Mouse (Mus musculus): ENCODE data around the gene Prss48. TPM values are rescaled to one million over a fixed set of nuclear protein-coding genes. Genes with fewer than 3 reads are reported as not detected.

Prss48 gene
- polyA plus RNA-seq (2015; fragmentation: Nextera tagmentation; extraction: Ambion mirVana) = not detected in 2 replicates

GRCm38 (mm10) chr3:86002423-86002822 is at the start of gene Prss48:
Prss48 (minus strand) TSS chr3:86002491.
- no peak within 1 kb of the TSS for H3K9ac ChIP-seq
- H3K4me3 ChIP-seq = no peak within 1 kb of the TSS
- no peaks in the 10 kb centered on the region for H3K9me3 ChIP-seq (replicated peaks)
- no peak within 1 kb of the TSS for H3K27ac ChIP-seq
- H3K4me1 ChIP-seq (replicated peaks) = no peaks in the 10 kb centered on the region
- no peaks in the 10 kb centered on the region for H3K36me3 ChIP-seq
- no peak within 1 kb of the TSS for H3K4me2 ChIP-seq
- no peaks in the 10 kb centered on the region for H3K27me3 ChIP-seq
- ATAC-seq (replicated peaks; ENCODE audit: insufficient number of reproducible peaks, insufficient read depth, low FRiP score, low read depth) = no peak
- WGBS = 75% methylated on average over 17 of the region's 17 CpGs

- no peak overlapping the region for H3K9ac ChIP-seq
- no peak overlapping the region for H3K27ac ChIP-seq
- 0 out of 2 replicates have a peak, but pooled peaks cover 4% of the 10 kb centered on the region for H3K9me3 ChIP-seq (replicated peaks)
- 78% methylated on average over 2 of the region's 2 CpGs for WGBS
- no peak overlapping the region for H3K4me2 ChIP-seq
- H3K27me3 ChIP-seq = no peaks in the 10 kb centered on the region
- H3K4me1 ChIP-seq (replicated peaks) = no peaks in the 10 kb centered on the region
- peaks cover 16% of the 10 kb centered on the region for H3K36me3 ChIP-seq
- no peak for ATAC-seq (replicated peaks; ENCODE audit: insufficient number of reproducible peaks, insufficient read depth, low FRiP score, low read depth)
- H3K4me3 ChIP-seq = no peak overlapping the region
Observed at GRCm38 (mm10) chr3:86049041-86049440, 46.8 kb upstream of the Prss48 start.

GRCm38 (mm10) chr3:86047686-86048408 is 45.6 kb upstream of the Prss48 start:
- no peak for ATAC-seq (replicated peaks; ENCODE audit: insufficient number of reproducible peaks, insufficient read depth, low FRiP score, low read depth)
- Histone ChIP-seq H3K9me3 (replicated peaks) (0 out of 2 replicates have a peak, but pooled peaks cover 4% of the 10 kb centered on the region), H3K9ac (no peak overlapping the region), H3K4me1 (replicated peaks) (no peaks in the 10 kb centered on the region), H3K27ac (no peak overlapping the region), H3K4me3 (no peak overlapping the region), H3K36me3 (peaks cover 21% of the 10 kb centered on the region), H3K4me2 (no peak overlapping the region), H3K27me3 (no peaks in the 10 kb centered on the region)
- 93% methylated on average over 9 of the region's 9 CpGs for WGBS

- H3K4me1 ChIP-seq (replicated peaks) = peaks cover 15% of the 10 kb centered on the region
- peaks cover 6% of the 10 kb centered on the region for H3K36me3 ChIP-seq
- H3K4me3 ChIP-seq = peak overlapping the region; percentile 33
- WGBS = 42% methylated on average over 14 of the region's 14 CpGs
- H3K4me2 ChIP-seq = peak overlapping the region; percentile 44
- H3K27ac ChIP-seq = peak overlapping the region; percentile 71
- peak; percentile 60; the same call in 1 of the 2 replicates for ATAC-seq (replicated peaks; ENCODE audit: insufficient number of reproducible peaks, insufficient read depth, low FRiP score, low read depth)
- H3K9ac ChIP-seq = peak overlapping the region; percentile 33; the same call in 1 of the 2 replicates
- no peaks in the 10 kb centered on the region for H3K27me3 ChIP-seq
- H3K9me3 ChIP-seq (replicated peaks) = no peaks in the 10 kb centered on the region
Observed at GRCm38 (mm10) chr3:86040286-86041201, 38.3 kb upstream of the Prss48 start.

GRCm38 (mm10) chr3:86038648-86039047 is 36.4 kb upstream of the Prss48 start:
- peaks cover 17% of the 10 kb centered on the region for H3K4me1 ChIP-seq (replicated peaks)
- peak overlapping the region; percentile 29; the same call in 1 of the 2 replicates for H3K4me2 ChIP-seq
- no peaks in the 10 kb centered on the region for H3K9me3 ChIP-seq (replicated peaks)
- H3K4me3 ChIP-seq = 0 out of 2 replicates have a peak overlapping the region, but pooled peaks have one; percentile 19
- WGBS = 24% methylated on average over 3 of the region's 3 CpGs
- H3K36me3 ChIP-seq = peaks cover 6% of the 10 kb centered on the region
- ATAC-seq (replicated peaks; ENCODE audit: insufficient number of reproducible peaks, insufficient read depth, low FRiP score, low read depth) = 0 out of 2 replicates have a peak, but pooled peaks have one; percentile 36
- no peaks in the 10 kb centered on the region for H3K27me3 ChIP-seq
- peak overlapping the region; percentile 83 for H3K27ac ChIP-seq
- no peak overlapping the region for H3K9ac ChIP-seq

GRCm38 (mm10) chr3:86037926-86038484 is 35.7 kb upstream of the Prss48 start:
- Histone ChIP-seq H3K9ac (no peak overlapping the region), H3K4me2 (no peak overlapping the region), H3K27me3 (no peaks in the 10 kb centered on the region), H3K4me3 (no peak overlapping the region), H3K36me3 (peaks cover 3% of the 10 kb centered on the region), H3K4me1 (replicated peaks) (peaks cover 18% of the 10 kb centered on the region), H3K27ac (peak overlapping the region; percentile 83; the same call in 1 of the 2 replicates), H3K9me3 (replicated peaks) (no peaks in the 10 kb centered on the region)
- ATAC-seq (replicated peaks; ENCODE audit: insufficient number of reproducible peaks, insufficient read depth, low FRiP score, low read depth) = no peak
- 79% methylated on average over 9 of the region's 9 CpGs for WGBS

GRCm38 (mm10) chr3:86033455-86034090 is 31.3 kb upstream of the Prss48 start:
- H3K4me1 ChIP-seq (replicated peaks) = peaks cover 12% of the 10 kb centered on the region
- H3K27me3 ChIP-seq = no peaks in the 10 kb centered on the region
- no peak for ATAC-seq (replicated peaks; ENCODE audit: insufficient number of reproducible peaks, insufficient read depth, low FRiP score, low read depth)
- H3K36me3 ChIP-seq = no peaks in the 10 kb centered on the region
- H3K4me2 ChIP-seq = no peak overlapping the region
- 67% methylated on average over 9 of the region's 9 CpGs for WGBS
- no peak overlapping the region for H3K4me3 ChIP-seq
- no peaks in the 10 kb centered on the region for H3K9me3 ChIP-seq (replicated peaks)
- no peak overlapping the region for H3K27ac ChIP-seq
- H3K9ac ChIP-seq = no peak overlapping the region

GRCm38 (mm10) chr3:86030566-86030965 is 28.3 kb upstream of the Prss48 start:
- no peak for ATAC-seq (replicated peaks; ENCODE audit: insufficient number of reproducible peaks, insufficient read depth, low FRiP score, low read depth)
- Histone ChIP-seq H3K27ac (no peak overlapping the region), H3K27me3 (no peaks in the 10 kb centered on the region), H3K9me3 (replicated peaks) (no peaks in the 10 kb centered on the region), H3K4me3 (no peak overlapping the region), H3K4me2 (no peak overlapping the region), H3K9ac (no peak overlapping the region), H3K36me3 (no peaks in the 10 kb centered on the region), H3K4me1 (replicated peaks) (peaks cover 7% of the 10 kb centered on the region)
- 40% methylated on average over 4 of the region's 4 CpGs for WGBS

- H3K36me3 ChIP-seq = no peaks in the 10 kb centered on the region
- H3K4me3 ChIP-seq = no peak overlapping the region
- no peak overlapping the region for H3K27ac ChIP-seq
- H3K27me3 ChIP-seq = no peaks in the 10 kb centered on the region
- WGBS = 51% methylated on average over 15 of the region's 15 CpGs
- no peak overlapping the region for H3K9ac ChIP-seq
- no peak overlapping the region for H3K4me2 ChIP-seq
- no peaks in the 10 kb centered on the region for H3K9me3 ChIP-seq (replicated peaks)
- no peak for ATAC-seq (replicated peaks; ENCODE audit: insufficient number of reproducible peaks, insufficient read depth, low FRiP score, low read depth)
- H3K4me1 ChIP-seq (replicated peaks) = peaks cover 7% of the 10 kb centered on the region
Observed at GRCm38 (mm10) chr3:86028658-86029375, 26.5 kb upstream of the Prss48 start.

GRCm38 (mm10) chr3:86025341-86026137 is 23.2 kb upstream of the Prss48 start:
- no peaks in the 10 kb centered on the region for H3K36me3 ChIP-seq
- ATAC-seq (replicated peaks; ENCODE audit: insufficient number of reproducible peaks, insufficient read depth, low FRiP score, low read depth) = no peak
- no peaks in the 10 kb centered on the region; the same call in 1 of the 2 replicates for H3K27me3 ChIP-seq
- H3K9ac ChIP-seq = no peak overlapping the region
- H3K27ac ChIP-seq = no peak overlapping the region
- 93% methylated on average over 20 of the region's 20 CpGs for WGBS
- no peaks in the 10 kb centered on the region for H3K9me3 ChIP-seq (replicated peaks)
- H3K4me3 ChIP-seq = no peak overlapping the region
- peaks cover 2% of the 10 kb centered on the region for H3K4me1 ChIP-seq (replicated peaks)
- H3K4me2 ChIP-seq = no peak overlapping the region

All from heart, embryonic 15.5 days (tissue).